Mouse (Mus musculus): ENCODE results near the gene Snrpa1. TPM values are rescaled to one million over a fixed set of nuclear protein-coding genes. Genes with fewer than 3 reads are reported as not detected.

Gene Snrpa1
- total and polyA plus RNA-seq, 3 experiments: 146 to 189 (median 189) TPM

DNA sequence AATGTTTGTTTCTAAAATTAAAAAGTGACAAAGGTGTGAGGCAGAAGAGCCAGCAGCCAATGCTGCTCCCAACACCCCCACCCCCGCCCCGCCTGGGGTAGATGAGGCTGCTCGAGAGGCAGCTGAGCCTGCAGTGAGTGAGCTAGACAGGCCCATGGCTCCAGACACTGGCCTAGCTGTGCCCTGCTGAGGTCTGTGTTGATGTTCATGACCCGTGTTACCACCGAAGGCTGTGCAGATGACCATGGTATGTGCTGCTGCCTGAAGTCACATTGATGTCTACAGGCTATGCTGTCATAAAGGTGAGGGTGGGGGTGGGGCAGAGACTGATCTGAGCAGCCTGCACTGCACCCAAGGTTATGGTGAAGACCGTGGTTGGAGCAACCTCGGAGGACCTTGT is 40.0 kb downstream of the Snrpa1 start:
- Histone ChIP-seq H3K4me2 (ENCODE audit: insufficient read depth, low read depth, poor library complexity, severe bottlenecking) (no peak overlapping the region), H3K4me3 (replicated peaks in 1 of 3; ENCODE audit: low read depth in 2 of 3, low read length in 2 of 3, poor library complexity in 1 of 3) (no peak overlapping the region), H3K9me3 (replicated peaks; ENCODE audit: low read length) (no peaks in the 10 kb centered on the region), H3K27ac (ENCODE audit: insufficient read depth, low read depth) (no peak overlapping the region), H3K36me3 (replicated peaks in 1 of 2; ENCODE audit: control insufficient read depth in 1 of 2, insufficient read depth in 1 of 2, low read length in 1 of 2) (peaks cover 0 to 13% of the 10 kb centered on the region in 2 experiments), H3K9ac (ENCODE audit: insufficient read depth, low read depth) (no peak overlapping the region), H3K27me3 (replicated peaks) (no peaks in the 10 kb centered on the region), H3K79me2 (replicated peaks; ENCODE audit: control insufficient read depth, extremely low read depth, insufficient read depth, poor library complexity, severe bottlenecking) (no peaks in the 10 kb centered on the region), H3K4me1 (ENCODE audit: control insufficient read depth in 1 of 2, insufficient read depth in 2 of 2) (no peaks in the 10 kb centered on the region)
- DNase-seq (ENCODE audit: extremely low read depth): no peak
- TF ChIP-seq POLR2AphosphoS2 (IDR thresholded peaks at IDR 0.05; ENCODE audit: low read depth, low read length): no peak
- dilution Hi-C loops (cut with MboI; ENCODE audit: extremely low pct_ligation_motif_present, extremely low pct_unique_long_range_greater_than_20kb, low sequenced_read_pairs) (no loop called here), in situ Hi-C loops (cut with MboI; ENCODE audit: low pct_ligation_motif_present, low pct_unique_long_range_greater_than_20kb, low sequenced_read_pairs) (loop anchor here (25.0 kb wide), 1 partner anchor 563 kb away; no protein-coding TSS in a partner anchor)

DNA sequence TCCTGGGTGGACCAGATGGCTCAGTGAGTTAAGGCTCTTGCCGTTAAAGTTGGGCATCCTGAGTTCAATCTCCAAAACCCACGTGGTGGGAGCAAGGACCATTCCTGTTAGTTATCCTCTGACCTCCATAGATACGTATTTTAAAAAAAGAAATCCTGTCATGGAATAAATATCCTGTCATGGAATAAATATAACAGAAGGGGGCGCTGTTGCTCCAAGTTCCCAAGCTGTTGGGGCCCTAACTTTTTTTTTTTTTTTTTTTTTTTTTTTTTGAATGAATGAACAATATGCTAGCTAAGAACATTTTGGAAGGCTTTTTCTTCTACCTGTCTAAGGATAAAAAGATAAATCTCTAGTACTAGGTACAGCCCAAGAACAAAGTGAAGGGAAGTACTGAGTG is 43.1 kb downstream of the Snrpa1 start:
- dilution Hi-C loops (cut with MboI; ENCODE audit: extremely low pct_ligation_motif_present, extremely low pct_unique_long_range_greater_than_20kb, low sequenced_read_pairs): no loop called here
- H3K9ac ChIP-seq (ENCODE audit: insufficient read depth, low read depth): no peak overlapping the region
- peak; percentile 66 for DNase-seq (ENCODE audit: extremely low read depth)
- in situ Hi-C loops (cut with MboI; ENCODE audit: low pct_ligation_motif_present, low pct_unique_long_range_greater_than_20kb, low sequenced_read_pairs): no loop called here
- TF ChIP-seq PAX5 (IDR thresholded peaks at IDR 0.05; ENCODE audit: low read length): no peak
- no peak for TF ChIP-seq JUND (conservative IDR thresholded peaks at IDR 0.05; ENCODE audit: low read depth, low read length)
- no peak for TF ChIP-seq ELF1 (IDR thresholded peaks at IDR 0.05; ENCODE audit: low read depth, low read length)
- TF ChIP-seq CTCF (conservative IDR thresholded peaks at IDR 0.05 in 1 of 2, IDR thresholded peaks at IDR 0.05 in 1 of 2; ENCODE audit: low read depth in 2 of 2, low read length in 2 of 2): peak; percentile 26 to 87; a peak in 2 of 4 replicates
- TF ChIP-seq RAD21 (IDR thresholded peaks at IDR 0.05; ENCODE audit: low read depth, low read length): peak; percentile 84
- no peak for TF ChIP-seq USF2 (conservative IDR thresholded peaks at IDR 0.05; ENCODE audit: low read depth, low read length)
- peak; percentile 98 for TF ChIP-seq ZNF384 (IDR thresholded peaks at IDR 0.05; ENCODE audit: low read depth, low read length)
- peak; percentile 72 for TF ChIP-seq ZC3H11A (IDR thresholded peaks at IDR 0.05; ENCODE audit: low read depth, low read length)
- peak; percentile 82 for TF ChIP-seq SMC3 (IDR thresholded peaks at IDR 0.05; ENCODE audit: low read depth, low read length)
- TF ChIP-seq SIN3A (IDR thresholded peaks at IDR 0.05; ENCODE audit: low read length): 0 out of 2 replicates have a peak, but pooled peaks have one; percentile 32
- no peaks in the 10 kb centered on the region for H3K9me3 ChIP-seq (replicated peaks; ENCODE audit: low read length)
- no peaks in the 10 kb centered on the region for H3K27me3 ChIP-seq (replicated peaks)
- no peak overlapping the region for H3K4me3 ChIP-seq (replicated peaks in 1 of 3; ENCODE audit: low read depth in 2 of 3, low read length in 2 of 3, poor library complexity in 1 of 3)
- no peaks in the 10 kb centered on the region for H3K79me2 ChIP-seq (replicated peaks; ENCODE audit: control insufficient read depth, extremely low read depth, insufficient read depth, poor library complexity, severe bottlenecking)
- no peak overlapping the region for H3K4me2 ChIP-seq (ENCODE audit: insufficient read depth, low read depth, poor library complexity, severe bottlenecking)
- no peak overlapping the region for H3K27ac ChIP-seq (ENCODE audit: insufficient read depth, low read depth)
- H3K36me3 ChIP-seq (replicated peaks in 1 of 2; ENCODE audit: control insufficient read depth in 1 of 2, insufficient read depth in 1 of 2, low read length in 1 of 2): no peaks in the 10 kb centered on the region
- H3K4me1 ChIP-seq (ENCODE audit: control insufficient read depth in 1 of 2, insufficient read depth in 2 of 2): no peaks in the 10 kb centered on the region

DNA sequence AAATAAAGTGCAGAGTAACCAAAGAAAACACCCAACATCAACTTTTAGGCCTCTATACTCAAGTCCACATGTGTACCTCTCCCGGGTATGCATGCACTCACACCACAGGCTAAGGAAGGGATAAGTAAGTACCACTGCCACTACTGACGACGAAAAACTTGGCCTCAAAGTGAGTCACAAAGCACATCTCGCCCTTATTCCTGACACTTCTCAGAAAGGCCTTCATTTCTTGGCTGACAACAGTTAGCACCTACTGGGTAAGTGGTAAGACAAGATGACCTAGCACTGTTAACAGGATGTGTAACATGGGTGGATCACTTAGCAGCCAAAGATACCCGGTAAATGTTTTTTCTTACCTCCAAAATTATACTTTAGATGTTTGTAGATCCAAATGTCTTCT is 45.7 kb downstream of the Snrpa1 start:
- no peak overlapping the region for H3K9ac ChIP-seq (ENCODE audit: insufficient read depth, low read depth)
- H3K4me3 ChIP-seq (replicated peaks in 1 of 3; ENCODE audit: low read depth in 2 of 3, low read length in 2 of 3, poor library complexity in 1 of 3): no peak overlapping the region
- dilution Hi-C loops (cut with MboI; ENCODE audit: extremely low pct_ligation_motif_present, extremely low pct_unique_long_range_greater_than_20kb, low sequenced_read_pairs) (no loop called here), in situ Hi-C loops (cut with MboI; ENCODE audit: low pct_ligation_motif_present, low pct_unique_long_range_greater_than_20kb, low sequenced_read_pairs) (no loop called here)
- H3K27ac ChIP-seq (ENCODE audit: insufficient read depth, low read depth): no peak overlapping the region
- no peaks in the 10 kb centered on the region for H3K9me3 ChIP-seq (replicated peaks; ENCODE audit: low read length)
- H3K4me1 ChIP-seq (ENCODE audit: control insufficient read depth in 1 of 2, insufficient read depth in 2 of 2): peaks cover 2 to 9% of the 10 kb centered on the region in 2 experiments; a peak in 2 of 4 replicates
- H3K4me2 ChIP-seq (ENCODE audit: insufficient read depth, low read depth, poor library complexity, severe bottlenecking): no peak overlapping the region
- H3K36me3 ChIP-seq (replicated peaks in 1 of 2; ENCODE audit: control insufficient read depth in 1 of 2, insufficient read depth in 1 of 2, low read length in 1 of 2): no peaks in the 10 kb centered on the region
- DNase-seq (ENCODE audit: extremely low read depth): no peak
- TF ChIP-seq BHLHE40 (IDR thresholded peaks at IDR 0.05; ENCODE audit: low read depth, low read length) (no peak), CHD2 (IDR thresholded peaks at IDR 0.05; ENCODE audit: low read length) (no peak), PAX5 (IDR thresholded peaks at IDR 0.05; ENCODE audit: low read length) (no peak), GABPA (IDR thresholded peaks at IDR 0.05; ENCODE audit: insufficient replicate concordance, low read depth, low read length) (no peak), UBTF (IDR thresholded peaks at IDR 0.05; ENCODE audit: low read depth, low read length) (no peak), IRF4 (IDR thresholded peaks at IDR 0.05; ENCODE audit: low read depth, low read length) (no peak), MAX (IDR thresholded peaks at IDR 0.05; ENCODE audit: low read length) (no peak), TCF12 (IDR thresholded peaks at IDR 0.05; ENCODE audit: low read depth, low read length) (no peak), RCOR1 (conservative IDR thresholded peaks at IDR 0.05; ENCODE audit: low read depth, low read length) (no peak), E2F4 (IDR thresholded peaks at IDR 0.05; ENCODE audit: insufficient replicate concordance, low read depth, low read length) (no peak), SIN3A (IDR thresholded peaks at IDR 0.05; ENCODE audit: low read length) (no peak), JUND (conservative IDR thresholded peaks at IDR 0.05; ENCODE audit: low read depth, low read length) (no peak), USF2 (conservative IDR thresholded peaks at IDR 0.05; ENCODE audit: low read depth, low read length) (no peak), POLR2AphosphoS2 (IDR thresholded peaks at IDR 0.05; ENCODE audit: low read depth, low read length) (no peak), MXI1 (IDR thresholded peaks at IDR 0.05; ENCODE audit: low read depth, low read length) (no peak), ZKSCAN1 (IDR thresholded peaks at IDR 0.05; ENCODE audit: borderline replicate concordance, low read depth, low read length) (no peak), NELFE (IDR thresholded peaks at IDR 0.05; ENCODE audit: low read depth, low read length) (no peak)
- H3K79me2 ChIP-seq (replicated peaks; ENCODE audit: control insufficient read depth, extremely low read depth, insufficient read depth, poor library complexity, severe bottlenecking): no peaks in the 10 kb centered on the region
- H3K27me3 ChIP-seq (replicated peaks): no peaks in the 10 kb centered on the region
